Mouse (Mus musculus) heart, embryonic 13.5 days (tissue): Measurements from ENCODE around the gene Cnot10. TPM values are rescaled to one million over a fixed set of nuclear protein-coding genes. Genes with fewer than 3 reads are reported as not detected.
A peak's percentile ranks its signal among the peaks of the same experiment; 100 is the strongest.

Experiments used
- ATAC-seq: fragments of 200-750 bp; cut with Nextera tagmentation; 2 replicates; pipeline ENCODE4 v1.8.0; 2017; ENCODE audit warnings: moderate TSS enrichment; ENCODE audit not compliant: insufficient number of reproducible peaks, low FRiP score, low TSS enrichment; ENCODE audit errors: extremely low read depth
- H3K27ac ChIP-seq: fragments of 300-500 bp; sonication (generic); replicated peaks from 2 replicates; pipeline ENCODE4 v1.5.1; 2015; ENCODE audit warnings: moderate library complexity, mild to moderate bottlenecking, inconsistent platforms
- H3K27me3 ChIP-seq: fragments of 300-500 bp; sonication (generic); replicated peaks from 2 replicates; pipeline ENCODE4 v1.6.1; 2015; ENCODE audit warnings: mild to moderate bottlenecking, inconsistent platforms
- H3K36me3 ChIP-seq: fragments of 300-500 bp; sonication (generic); 2 replicates; pipeline ENCODE4 v1.6.1; 2015; ENCODE audit warnings: mild to moderate bottlenecking, inconsistent platforms
- H3K4me1 ChIP-seq: fragments of 300-500 bp; sonication (generic); 2 replicates; pipeline ENCODE4 v1.6.1; 2015; ENCODE audit warnings: inconsistent platforms
- H3K4me2 ChIP-seq: fragments of 300-500 bp; sonication (generic); 2 replicates; pipeline ENCODE4 v1.6.1; 2015; ENCODE audit warnings: inconsistent platforms, mild to moderate bottlenecking, moderate library complexity
- H3K4me3 ChIP-seq: fragments of 300-500 bp; sonication (generic); 2 replicates; pipeline ENCODE4 v1.5.1; 2015; ENCODE audit warnings: moderate library complexity, mild to moderate bottlenecking, inconsistent platforms
- H3K9ac ChIP-seq: fragments of 300-500 bp; sonication (generic); 2 replicates; pipeline ENCODE4 v1.6.1; 2015; ENCODE audit warnings: inconsistent platforms, mild to moderate bottlenecking, moderate library complexity
- H3K9me3 ChIP-seq: fragments of 300-500 bp; sonication (generic); 2 replicates; pipeline ENCODE4 v1.6.1; 2016; ENCODE audit warnings: inconsistent platforms
- WGBS: fragments of 180-500 bp; shearing (Covaris S2); methylation state at CpG from one replicate; pipeline ENCODE4 v1.1.7; 2015; ENCODE audit warnings: mixed read lengths; 5-methylcytosine and 5-hydroxymethylcytosine counted together
- polyA plus RNA-seq: library from polyadenylated mRNA; unstranded; fragments of >200 nt; fragmentation: Nextera tagmentation; extraction: Ambion mirVana; gene quantifications from 2 replicates; pipeline ENCODE4 v1.2.1, GENCODE M21; 2015

Cnot10 gene
- polyA plus RNA-seq, 1 experiment from 2014 or later = 35.1 TPM

DNA sequence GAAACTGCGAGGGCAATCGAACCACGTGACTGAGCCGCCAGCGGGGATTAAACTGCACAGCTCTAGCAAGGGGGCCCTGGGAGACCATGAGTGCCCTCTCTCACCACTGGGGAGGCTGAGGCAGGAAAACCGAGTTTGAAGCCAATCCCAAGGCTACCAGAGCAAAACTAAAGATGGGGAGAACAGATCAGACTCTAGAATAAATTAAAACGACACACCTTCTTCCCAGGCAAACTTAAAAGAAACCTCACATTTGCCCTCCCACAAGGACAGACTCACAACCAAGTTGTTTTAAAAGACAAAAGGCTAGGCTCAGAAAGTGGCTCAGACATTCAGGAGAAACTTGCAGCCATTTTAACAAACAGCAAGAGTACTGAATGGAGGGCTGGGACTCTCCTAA lies 82.9 kb downstream of the Cnot10 start:
- H3K36me3 ChIP-seq = no peaks in the 10 kb centered on the region
- H3K4me1 ChIP-seq = peaks cover 30% of the 10 kb centered on the region
- H3K27me3 ChIP-seq = peaks cover 74% of the 10 kb centered on the region
- H3K9ac ChIP-seq = no peak overlapping the region
- WGBS = 28% methylated on average over 7 of the region's 7 CpGs
- no peak for ATAC-seq
- H3K9me3 ChIP-seq = no peaks in the 10 kb centered on the region
- no peak overlapping the region for H3K4me2 ChIP-seq
- no peak overlapping the region for H3K27ac ChIP-seq
- no peak overlapping the region for H3K4me3 ChIP-seq

DNA sequence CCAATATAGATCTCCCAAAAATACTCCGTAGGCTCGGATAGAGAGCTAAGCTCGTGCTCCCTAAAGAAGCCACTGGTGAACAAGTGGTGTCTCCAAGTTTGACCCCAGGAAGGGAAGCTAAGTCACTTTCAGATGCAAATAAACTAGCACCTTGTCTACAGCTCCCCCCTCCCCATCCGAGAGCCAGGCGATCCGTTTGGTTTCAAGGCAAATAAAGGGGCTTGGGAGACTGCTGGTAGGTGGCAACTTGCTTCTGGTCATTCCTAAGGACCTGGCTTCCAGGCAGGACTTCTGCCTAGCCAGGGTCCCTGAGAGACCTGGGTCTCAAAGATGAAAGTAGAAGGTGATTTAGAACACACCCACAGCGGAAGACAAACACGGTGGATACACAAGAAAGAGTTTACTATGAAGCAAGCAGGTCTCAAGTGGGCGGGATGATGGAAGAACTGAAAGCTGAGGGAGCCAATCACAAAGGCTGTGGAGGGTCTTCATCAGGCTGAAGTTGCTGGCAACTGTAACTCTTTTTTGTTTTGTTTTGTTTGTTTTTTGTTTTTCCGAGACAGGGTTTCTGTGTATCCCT lies 83.6 kb downstream of the Cnot10 start:
- Histone ChIP-seq H3K36me3 (no peaks in the 10 kb centered on the region), H3K4me2 (0 out of 2 replicates have a peak overlapping the region, but pooled peaks have one; percentile 13), H3K9ac (no peak overlapping the region), H3K4me3 (no peak overlapping the region), H3K4me1 (peaks cover 28% of the 10 kb centered on the region), H3K27me3 (peaks cover 67% of the 10 kb centered on the region), H3K9me3 (no peaks in the 10 kb centered on the region), H3K27ac (no peak overlapping the region)
- WGBS = 39% methylated on average over 10 of the region's 10 CpGs
- ATAC-seq = no peak

DNA sequence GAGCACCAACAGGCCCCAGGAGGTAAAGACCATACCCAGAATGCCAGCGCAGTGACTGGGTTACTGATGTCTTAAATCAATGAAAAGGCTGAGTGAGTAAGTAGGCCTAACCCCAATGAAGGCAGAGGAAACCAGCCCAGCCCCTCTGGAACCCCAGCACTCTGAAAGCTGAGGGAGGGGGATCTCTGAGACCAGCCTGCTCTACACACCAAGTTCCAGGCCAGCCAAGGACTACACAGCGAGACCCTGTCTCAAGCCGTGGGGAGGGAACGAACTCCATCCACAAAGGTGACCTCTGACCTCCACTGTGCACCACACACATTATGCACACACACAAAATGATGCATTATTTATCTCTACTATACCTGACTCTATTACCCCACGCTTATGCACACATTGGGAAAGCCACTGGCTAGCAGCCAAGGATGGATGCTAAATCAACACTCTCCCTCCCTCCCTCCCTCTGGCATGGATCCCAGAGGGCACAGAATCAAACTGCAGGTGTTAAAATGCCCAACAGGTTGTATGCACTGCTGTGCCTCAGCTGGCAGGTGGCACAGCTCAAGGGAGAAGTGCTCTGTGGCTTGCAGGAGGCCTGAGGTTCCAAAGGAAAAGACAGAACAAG lies 85.5 kb downstream of the Cnot10 start:
- H3K4me2 ChIP-seq = no peak overlapping the region
- 61% methylated on average over 5 of the region's 5 CpGs for WGBS
- no peak overlapping the region for H3K4me3 ChIP-seq
- H3K36me3 ChIP-seq = no peaks in the 10 kb centered on the region
- no peak overlapping the region for H3K27ac ChIP-seq
- peaks cover 28% of the 10 kb centered on the region for H3K4me1 ChIP-seq
- ATAC-seq = no peak
- no peaks in the 10 kb centered on the region for H3K9me3 ChIP-seq
- no peak overlapping the region for H3K9ac ChIP-seq
- peaks cover 48% of the 10 kb centered on the region for H3K27me3 ChIP-seq

DNA sequence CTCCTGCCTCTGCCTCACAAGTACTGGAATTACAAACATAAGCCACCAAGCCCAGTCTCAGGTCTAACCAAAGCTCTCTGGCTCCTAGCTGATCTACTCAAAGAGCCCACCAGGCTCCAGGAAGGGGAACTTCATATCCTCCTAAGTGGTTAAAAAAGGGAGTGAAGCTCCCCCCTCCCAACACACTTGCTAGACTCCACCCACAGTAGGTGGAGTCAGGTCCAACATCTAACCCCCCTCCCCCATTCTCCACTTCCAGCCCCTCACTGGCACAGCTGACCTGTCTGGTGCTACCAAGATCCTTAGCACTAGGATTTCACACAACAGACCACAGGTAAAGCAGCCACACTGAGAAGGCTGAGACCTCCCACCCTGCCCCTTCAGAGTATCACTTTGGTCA lies 86.2 kb downstream of the Cnot10 start:
- H3K9ac ChIP-seq = no peak overlapping the region
- no peaks in the 10 kb centered on the region for H3K9me3 ChIP-seq
- no peak overlapping the region for H3K27ac ChIP-seq
- H3K36me3 ChIP-seq = no peaks in the 10 kb centered on the region
- no peak for ATAC-seq
- H3K4me2 ChIP-seq = no peak overlapping the region
- H3K4me3 ChIP-seq = no peak overlapping the region
- peaks cover 34% of the 10 kb centered on the region for H3K4me1 ChIP-seq
- H3K27me3 ChIP-seq = peaks cover 41% of the 10 kb centered on the region

DNA sequence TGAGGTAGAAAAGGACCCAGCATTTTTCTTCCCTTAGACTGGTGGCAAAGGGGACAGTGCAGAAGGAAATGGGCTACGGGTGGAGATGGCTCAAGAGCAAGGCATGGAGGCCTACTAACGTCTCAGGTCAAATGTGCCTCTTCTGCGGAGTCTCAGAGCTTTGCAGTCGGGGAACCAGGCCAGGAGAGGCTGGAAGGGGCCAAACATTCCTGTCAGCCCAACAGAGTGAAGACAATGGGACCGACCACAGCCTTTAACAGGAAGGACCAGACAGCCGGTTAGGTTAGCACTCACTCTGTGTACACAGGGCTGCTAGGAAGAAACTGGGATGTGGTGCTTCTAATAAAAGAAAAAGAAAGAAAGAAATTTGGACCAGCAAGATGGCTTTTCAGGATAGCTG lies 90.0 kb downstream of the Cnot10 start:
- no peak overlapping the region for H3K9ac ChIP-seq
- 14% methylated on average over 6 of the region's 6 CpGs for WGBS
- H3K9me3 ChIP-seq = no peaks in the 10 kb centered on the region

DNA sequence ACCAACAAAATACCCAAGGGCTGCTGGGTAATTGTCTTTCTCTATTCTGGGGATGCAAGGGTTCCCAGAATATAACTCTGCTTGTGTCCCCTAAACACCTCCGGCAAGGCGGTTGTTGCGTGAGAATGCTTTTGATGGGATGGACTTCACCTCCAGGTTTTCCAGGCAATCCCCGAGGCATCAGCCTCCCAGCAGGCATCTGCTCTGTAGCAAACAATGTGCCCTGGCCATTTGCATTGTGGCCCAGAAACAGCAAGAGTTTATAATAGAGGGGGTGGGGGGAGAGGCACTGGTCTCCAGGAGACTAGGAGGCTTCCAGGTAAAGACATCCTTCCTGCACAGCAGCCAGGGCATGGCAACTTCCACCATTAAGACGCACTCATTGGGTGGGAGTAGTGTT lies 90.9 kb downstream of the Cnot10 start:
- no peak overlapping the region for H3K27ac ChIP-seq
- no peaks in the 10 kb centered on the region for H3K27me3 ChIP-seq
- H3K4me1 ChIP-seq = peaks cover 42% of the 10 kb centered on the region
- no peak for ATAC-seq
- no peaks in the 10 kb centered on the region for H3K9me3 ChIP-seq
- no peak overlapping the region for H3K9ac ChIP-seq
- H3K4me2 ChIP-seq = no peak overlapping the region
- H3K4me3 ChIP-seq = no peak overlapping the region
- H3K36me3 ChIP-seq = no peaks in the 10 kb centered on the region
- 56% methylated on average over 5 of the region's 5 CpGs for WGBS

More for the DNA sequence above, 90.0 kb downstream of the Cnot10 start:
- Histone ChIP-seq H3K4me2 (no peak overlapping the region), H3K4me3 (no peak overlapping the region), H3K27me3 (0 out of 2 replicates have a peak, but pooled peaks cover 4% of the 10 kb centered on the region), H3K27ac (peak overlapping the region; percentile 32; the same call in 1 of the 2 replicates), H3K4me1 (peaks cover 42% of the 10 kb centered on the region), H3K36me3 (no peaks in the 10 kb centered on the region)
- ATAC-seq = no peak

DNA sequence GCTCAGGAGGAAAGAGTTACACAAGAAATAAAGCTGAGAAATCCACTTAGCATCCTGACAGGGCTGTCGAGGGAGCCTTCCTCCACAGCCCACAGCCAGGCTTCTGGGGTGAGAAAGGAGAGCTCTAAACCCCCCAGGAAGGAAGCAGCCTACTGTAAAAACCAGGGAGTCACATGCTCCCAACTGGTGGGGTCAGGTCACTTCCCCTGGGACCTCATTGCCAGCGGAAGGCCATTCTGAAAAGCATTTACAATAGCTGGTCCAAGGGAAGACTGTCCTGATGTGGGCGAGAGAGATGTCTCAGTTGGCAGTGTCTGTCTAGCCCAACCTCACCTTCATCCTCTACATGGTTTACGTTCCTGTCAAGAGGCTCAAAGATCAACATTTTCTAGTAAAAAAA lies 91.5 kb downstream of the Cnot10 start:
- Histone ChIP-seq H3K36me3 (no peaks in the 10 kb centered on the region), H3K4me2 (no peak overlapping the region), H3K27ac (peak overlapping the region; percentile 12; the same call in 1 of the 2 replicates), H3K9ac (no peak overlapping the region), H3K27me3 (no peaks in the 10 kb centered on the region), H3K4me1 (peaks cover 41% of the 10 kb centered on the region), H3K4me3 (no peak overlapping the region), H3K9me3 (no peaks in the 10 kb centered on the region)
- 50% methylated on average over 4 of the region's 4 CpGs for WGBS
- ATAC-seq = no peak

DNA sequence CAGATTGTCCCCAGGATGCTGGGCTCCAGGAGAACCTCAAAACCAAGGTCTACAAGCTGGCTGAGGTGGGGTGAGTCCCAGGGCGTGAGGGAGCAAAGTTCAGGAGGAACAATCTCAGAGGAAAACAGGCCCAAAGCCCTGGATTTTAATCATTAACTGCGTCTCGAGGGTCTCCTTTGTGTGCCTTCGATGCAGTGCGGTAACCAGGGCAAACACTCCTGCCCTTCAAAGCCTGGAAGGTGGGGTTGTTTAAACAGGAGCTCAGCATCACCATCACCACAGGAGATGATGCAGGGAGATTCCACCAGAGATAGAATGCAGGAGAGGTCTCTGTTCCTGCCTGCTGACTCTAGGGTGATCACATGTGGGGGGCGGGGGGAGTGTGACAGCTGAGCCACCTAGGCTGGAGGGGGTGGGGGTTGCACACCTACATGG lies 92.3 kb downstream of the Cnot10 start:
- peaks cover 41% of the 10 kb centered on the region for H3K4me1 ChIP-seq
- no peaks in the 10 kb centered on the region for H3K27me3 ChIP-seq
- no peaks in the 10 kb centered on the region for H3K36me3 ChIP-seq
- no peaks in the 10 kb centered on the region for H3K9me3 ChIP-seq
- H3K9ac ChIP-seq = no peak overlapping the region
- H3K4me2 ChIP-seq = no peak overlapping the region
- ATAC-seq = no peak
- 57% methylated on average over 6 of the region's 6 CpGs for WGBS
- no peak overlapping the region for H3K27ac ChIP-seq
- H3K4me3 ChIP-seq = no peak overlapping the region

DNA sequence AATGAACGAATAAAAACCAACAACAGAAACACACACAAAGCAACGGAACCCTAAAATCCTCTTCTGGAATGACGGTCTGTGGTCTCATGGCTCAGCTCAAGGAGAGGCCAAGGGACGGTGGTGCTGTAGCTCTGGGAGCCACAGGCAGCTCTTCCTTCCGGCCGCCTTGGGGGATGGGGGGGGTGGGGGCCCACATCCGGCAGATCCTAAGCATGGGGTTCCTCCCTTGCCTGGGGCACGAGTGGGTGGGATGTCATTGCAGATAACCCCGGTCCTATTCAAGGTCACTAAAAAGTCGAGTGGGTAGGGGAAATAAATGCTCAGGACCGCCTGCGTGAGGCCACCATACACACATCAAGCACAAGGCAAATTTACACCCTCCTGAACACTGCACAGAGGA lies 93.2 kb downstream of the Cnot10 start:
- H3K4me1 ChIP-seq = peaks cover 44% of the 10 kb centered on the region

DNA sequence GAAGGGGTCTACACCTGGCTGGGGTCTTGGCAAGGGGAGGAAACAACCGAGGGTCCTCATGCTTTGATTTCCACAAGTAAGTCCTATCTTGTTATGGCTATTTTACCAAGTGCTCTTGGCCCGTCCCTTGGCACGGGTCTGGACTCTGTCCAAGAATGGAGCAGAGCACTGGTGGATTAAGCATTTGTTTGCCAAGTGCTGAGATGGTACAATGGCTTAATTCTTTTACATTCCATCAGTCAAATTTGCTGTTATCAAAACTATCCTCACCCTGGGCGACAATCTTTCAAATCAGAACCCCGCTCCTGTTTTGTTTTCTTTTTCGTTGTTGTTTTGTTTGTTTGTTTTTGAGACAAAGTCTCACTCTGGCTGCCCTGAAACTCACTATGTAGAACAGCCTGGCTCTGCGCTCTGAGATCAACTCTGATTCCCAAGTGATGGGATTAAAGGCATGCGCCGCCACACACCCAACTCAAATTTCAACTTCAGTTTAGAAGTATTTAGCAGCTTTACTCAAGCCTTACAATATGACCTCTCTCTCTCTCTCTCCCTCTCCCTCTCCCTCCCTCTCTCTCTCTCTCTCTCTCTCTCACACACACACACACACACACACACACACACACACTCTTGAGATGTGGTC lies 95.1 kb downstream of the Cnot10 start:
- no peak overlapping the region for H3K4me3 ChIP-seq
- H3K36me3 ChIP-seq = no peaks in the 10 kb centered on the region
- peaks cover 55% of the 10 kb centered on the region for H3K4me1 ChIP-seq
- no peaks in the 10 kb centered on the region for H3K27me3 ChIP-seq
- no peaks in the 10 kb centered on the region for H3K9me3 ChIP-seq
- H3K27ac ChIP-seq = no peak overlapping the region
- 44% methylated on average over 9 of the region's 9 CpGs for WGBS
- no peak overlapping the region for H3K9ac ChIP-seq
- no peak for ATAC-seq
- no peak overlapping the region for H3K4me2 ChIP-seq

More for the DNA sequence above, 93.2 kb downstream of the Cnot10 start:
- H3K4me3 ChIP-seq = no peak overlapping the region
- 47% methylated on average over 12 of the region's 12 CpGs for WGBS
- no peak overlapping the region for H3K4me2 ChIP-seq
- no peaks in the 10 kb centered on the region for H3K9me3 ChIP-seq
- no peak for ATAC-seq
- H3K27me3 ChIP-seq = no peaks in the 10 kb centered on the region
- no peak overlapping the region for H3K9ac ChIP-seq
- H3K27ac ChIP-seq = no peak overlapping the region
- H3K36me3 ChIP-seq = no peaks in the 10 kb centered on the region

DNA sequence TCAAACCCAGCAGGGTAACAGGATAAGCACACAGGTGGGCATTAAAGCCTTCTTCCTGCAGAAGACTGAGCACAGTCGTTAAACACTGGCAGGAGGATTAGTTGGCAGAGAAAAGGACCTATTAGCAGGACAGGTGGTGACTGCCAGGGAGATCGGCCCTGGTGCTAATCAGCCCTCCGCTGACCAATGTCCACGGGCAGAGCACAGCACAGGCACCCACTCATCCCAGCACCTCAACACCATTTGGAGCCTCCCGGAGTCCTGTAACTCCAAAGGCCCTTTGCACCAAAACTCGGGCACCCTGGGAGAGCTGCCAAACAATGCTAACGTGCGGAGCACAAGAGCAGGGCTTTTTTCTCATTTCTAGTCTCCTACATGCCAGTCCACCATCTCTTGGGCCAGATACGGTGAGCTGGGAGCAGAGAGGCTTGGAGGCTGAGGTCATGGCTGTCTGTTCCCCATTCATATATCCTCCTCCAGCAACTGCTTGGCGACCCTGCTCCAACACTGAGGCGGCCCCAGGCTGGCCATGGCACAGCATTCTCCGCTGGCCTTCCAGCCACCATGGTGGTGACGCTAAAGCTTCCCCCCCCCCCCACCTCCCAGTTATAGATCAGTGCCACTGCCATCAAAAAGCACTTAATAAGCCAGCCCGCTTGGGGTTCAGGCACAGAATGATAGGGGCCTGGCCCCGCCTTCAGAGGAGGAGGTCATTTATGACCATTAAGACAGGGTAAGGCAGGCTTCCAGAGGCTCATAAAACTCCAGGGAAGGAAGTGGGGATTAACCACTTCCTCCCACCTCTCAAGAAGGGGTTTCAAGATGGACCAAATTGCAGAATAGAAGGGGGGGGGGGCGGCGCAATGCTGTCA lies 95.9 kb downstream of the Cnot10 start:
- 58% methylated on average over 17 of the region's 17 CpGs for WGBS
- Histone ChIP-seq H3K9me3 (no peaks in the 10 kb centered on the region), H3K27me3 (no peaks in the 10 kb centered on the region), H3K4me1 (peaks cover 50% of the 10 kb centered on the region), H3K9ac (no peak overlapping the region), H3K36me3 (no peaks in the 10 kb centered on the region), H3K4me2 (no peak overlapping the region), H3K4me3 (no peak overlapping the region), H3K27ac (no peak overlapping the region)
- no peak for ATAC-seq
